13 mouse cellular contexts compared by ENCODE assay signal in the genomic region with DNA sequence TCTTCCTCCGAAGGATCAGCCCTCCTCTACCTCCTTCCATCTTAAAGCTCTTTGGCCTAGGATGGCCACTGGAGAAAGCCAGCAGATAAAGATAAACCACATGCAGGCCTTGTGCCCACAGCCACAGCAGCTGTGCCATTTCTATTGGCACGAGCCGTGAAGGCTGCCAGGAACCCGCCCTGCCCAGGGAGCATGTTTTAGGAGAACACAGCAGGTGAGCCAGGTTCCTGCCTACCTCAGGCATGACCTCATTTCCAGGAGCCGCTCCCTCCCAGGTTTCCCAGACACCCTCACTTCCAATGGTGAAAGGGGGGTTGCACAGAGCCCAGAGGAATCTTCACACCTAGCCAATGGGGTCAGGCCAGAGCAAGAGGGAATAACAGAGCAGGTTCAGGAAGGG. TPM values are rescaled to one million over a fixed set of nuclear protein-coding genes. Genes with fewer than 3 reads are reported as not detected.
A peak's percentile ranks its signal among the peaks of the same experiment; 100 is the strongest.
DNase-seq lines count a peak whose midpoint lies in the region; ATAC-seq lines count a peak whose summit lies in the region.
"Had no signal": no experiment of that assay in that cellular context is flagged by ENCODE, and none has a peak within 500 bp of the region (broad histone marks: within the 10 kb centered on the region; RNA-seq: fewer than 3 reads in every experiment).

No protein-coding gene starts in this region.

- peak; percentile 45 to 63 for DNase-seq in kidney, adult 8-10 months
- peak; percentile 75 for DNase-seq in cerebellum, adult 8-10 months
- DNase-seq in kidney, postnatal 25 days: peak; percentile 55 to 79
- no peak for DNase-seq in layer of hippocampus, adult 18-20 months (ENCODE audit: low spot score in 2 of 2)
- DNase-seq in thymus, postnatal 0 days (ENCODE audit: low spot score): no peak
- DNase-seq: adrenal gland, postnatal 14 days; layer of hippocampus, postnatal 36 days; thymus, postnatal 36 days had no signal

- H3K4me1 ChIP-seq in kidney, embryonic 14.5 days (ENCODE audit: control insufficient read depth, insufficient read depth, low read length): peaks cover 40% of the 10 kb centered on the region
- H3K4me1 ChIP-seq in stomach, embryonic 16.5 days (ENCODE audit: control insufficient read depth, insufficient read depth, low read length): peaks cover 64% of the 10 kb centered on the region

- no peak overlapping the region for H3K9ac ChIP-seq in kidney, embryonic 14.5 days (ENCODE audit: low read depth, low read length)
- H3K9ac ChIP-seq in stomach, embryonic 16.5 days (ENCODE audit: low read length): 0 out of 2 replicates have a peak overlapping the region, but pooled peaks have one; percentile 8
- H3K9ac ChIP-seq: liver, embryonic 15.5 days had no signal

- H3K4me2 ChIP-seq in kidney, embryonic 14.5 days (replicated peaks; ENCODE audit: low read depth, low read length): no peak overlapping the region
- peak overlapping the region; percentile 3; the same call in 1 of the 2 replicates for H3K4me2 ChIP-seq in stomach, embryonic 16.5 days (ENCODE audit: low read depth, low read length)
- H3K4me2 ChIP-seq: liver, embryonic 15.5 days had no signal

- H3K27me3 ChIP-seq in kidney, embryonic 14.5 days (ENCODE audit: control insufficient read depth, insufficient read depth, low read length): no peaks in the 10 kb centered on the region
- no peaks in the 10 kb centered on the region for H3K27me3 ChIP-seq in stomach, embryonic 16.5 days (ENCODE audit: control insufficient read depth, insufficient read depth, low read length)

- no peaks in the 10 kb centered on the region for H3K9me3 ChIP-seq in kidney, embryonic 14.5 days (ENCODE audit: control insufficient read depth, low read length)
- no peaks in the 10 kb centered on the region for H3K9me3 ChIP-seq in stomach, embryonic 16.5 days (replicated peaks; ENCODE audit: control insufficient read depth, low read length)
- H3K9me3 ChIP-seq: liver, embryonic 15.5 days had no signal

- WGBS in kidney, embryonic 14.5 days: 81% methylated on average over 5 of the region's 5 CpGs
- 59% methylated on average over 5 of the region's 5 CpGs for WGBS in stomach, embryonic 16.5 days

- no peak for ATAC-seq in kidney, embryonic 14.5 days (ENCODE audit: low FRiP score, low TSS enrichment)
- no peak for ATAC-seq in stomach, embryonic 16.5 days (ENCODE audit: insufficient read depth, low FRiP score)
- ATAC-seq: forebrain, embryonic 14.5 days had no signal

- H3K4me3 ChIP-seq in kidney, embryonic 14.5 days (ENCODE audit: low read length): no peak overlapping the region
- H3K4me3 ChIP-seq in stomach, embryonic 16.5 days (replicated peaks; ENCODE audit: low read length): no peak overlapping the region
- H3K4me3 ChIP-seq: liver, embryonic 15.5 days had no signal

- no peaks in the 10 kb centered on the region; the same call in 1 of the 2 replicates for H3K36me3 ChIP-seq in kidney, embryonic 14.5 days (ENCODE audit: control insufficient read depth, insufficient read depth, low read length)
- no peaks in the 10 kb centered on the region for H3K36me3 ChIP-seq in stomach, embryonic 16.5 days (ENCODE audit: control insufficient read depth, insufficient read depth, low read length)
- H3K36me3 ChIP-seq: liver, embryonic 15.5 days had no signal

- no peak overlapping the region for H3K27ac ChIP-seq in kidney, embryonic 14.5 days (ENCODE audit: low read depth, low read length)
- H3K27ac ChIP-seq in stomach, embryonic 16.5 days (ENCODE audit: low read length): peak overlapping the region; percentile 91; the same call in 1 of the 2 replicates
- H3K27ac ChIP-seq: liver, embryonic 15.5 days had no signal

RNA-seq across cellular contexts. Expression of gene Itga3, which starts 3.8 kb away (rescaled TPM):
- 13.9 and 20.9 TPM in 2 replicates for polyA plus RNA-seq in kidney, embryonic 14.5 days (2014; fragmentation: Nextera tagmentation; extraction: Ambion mirVana)
- polyA plus RNA-seq in stomach, embryonic 16.5 days (2015; fragmentation: Nextera tagmentation; extraction: Ambion mirVana): 19.4 and 19.9 TPM in 2 replicates
- total RNA-seq in layer of hippocampus, adult 18-20 months (2021): 10 to 100 TPM; 11.2 to 14.0 TPM
- 6.2 and 7.0 TPM in 2 replicates for polyA plus RNA-seq in thymus, postnatal 0 days (2015; fragmentation: Nextera tagmentation; extraction: Ambion mirVana)

RNA-seq across cellular contexts. Expression of gene Pdk2, which starts 31.6 kb away (rescaled TPM):
- polyA plus RNA-seq in kidney, embryonic 14.5 days (2014; fragmentation: Nextera tagmentation; extraction: Ambion mirVana): 30.0 and 46.5 TPM in 2 replicates
- 37.9 and 39.3 TPM in 2 replicates for polyA plus RNA-seq in stomach, embryonic 16.5 days (2015; fragmentation: Nextera tagmentation; extraction: Ambion mirVana)
- 100 to 1,000 TPM; 137 to 142 TPM for total RNA-seq in layer of hippocampus, adult 18-20 months (2021)
- polyA plus RNA-seq in thymus, postnatal 0 days (2015; fragmentation: Nextera tagmentation; extraction: Ambion mirVana): 13.0 and 13.9 TPM in 2 replicates

RNA-seq across cellular contexts. Expression of gene Dlx3, which starts 47.1 kb away (rescaled TPM):
- 0.71 and 1.2 TPM in 2 replicates for polyA plus RNA-seq in kidney, embryonic 14.5 days (2014; fragmentation: Nextera tagmentation; extraction: Ambion mirVana)
- 3.0 and 3.9 TPM in 2 replicates for polyA plus RNA-seq in stomach, embryonic 16.5 days (2015; fragmentation: Nextera tagmentation; extraction: Ambion mirVana)
- total RNA-seq in layer of hippocampus, adult 18-20 months (2021): not detected
- 0.33 and 0.45 TPM in 2 replicates for polyA plus RNA-seq in thymus, postnatal 0 days (2015; fragmentation: Nextera tagmentation; extraction: Ambion mirVana)
- total RNA-seq: adrenal gland, postnatal 14 days; heart, postnatal 10 days; layer of hippocampus, postnatal 36 days had no signal
- polyA plus RNA-seq: forebrain, embryonic 14.5 days had no signal

Comparison
In these comparisons a context has a peak if more than half of its experiments do, and no peak if none do; other contexts are left out.
1. DNase-seq: peak in kidney, adult 8-10 months (2 of 2), cerebellum, adult 8-10 months (single experiment) and kidney, postnatal 25 days (2 of 2); none in layer of hippocampus, adult 18-20 months (0 of 2) and thymus, postnatal 0 days (single experiment).